ENCODE assay signal across 10 mouse cellular contexts in the genomic region with DNA sequence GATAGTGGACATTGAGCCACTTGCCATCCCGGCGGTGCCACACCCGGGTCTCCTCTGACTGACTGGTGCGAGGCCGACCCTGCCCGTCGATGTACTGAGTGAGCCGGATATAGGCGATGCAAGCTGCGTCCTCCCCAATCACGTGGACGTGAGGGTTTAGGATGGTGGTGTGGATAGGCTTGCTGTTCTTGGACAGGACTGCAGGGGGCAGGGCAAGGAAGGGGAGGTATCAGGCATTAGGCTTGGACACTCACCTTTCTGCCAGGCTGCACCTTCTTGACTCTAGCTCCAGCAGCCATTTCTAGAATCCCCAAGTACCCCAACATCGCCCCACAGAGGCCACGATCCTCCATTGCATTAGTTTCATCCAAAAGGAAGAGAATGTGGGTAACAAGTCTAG. TPM values are rescaled to one million over a fixed set of nuclear protein-coding genes. Genes with fewer than 3 reads are reported as not detected.
A peak's percentile ranks its signal among the peaks of the same experiment; 100 is the strongest.
DNase-seq lines count a peak whose midpoint lies in the region; ATAC-seq lines count a peak whose summit lies in the region.
"Had no signal": no experiment of that assay in that cellular context is flagged by ENCODE, and none has a peak within 500 bp of the region (broad histone marks: within the 10 kb centered on the region; RNA-seq: fewer than 3 reads in every experiment).

No protein-coding gene starts in this region.

- intact Hi-C loops in gastrocnemius, postnatal 14 days (cut with DNase I; ENCODE audit: low total_unique reads): loop anchor here (10.0 kb wide), 1 partner anchor 57 kb away; a partner anchor contains a TSS

- ATAC-seq in hindbrain, embryonic 11.5 days (ENCODE audit: low FRiP score): no peak
- no peak for ATAC-seq in hindbrain, embryonic 13.5 days (ENCODE audit: low FRiP score)

- no peak overlapping the region for H3K4me3 ChIP-seq in hindbrain, embryonic 11.5 days (ENCODE audit: low read depth, low read length)
- no peak overlapping the region for H3K4me3 ChIP-seq in hindbrain, embryonic 13.5 days
- H3K4me3 ChIP-seq: embryonic facial prominence, embryonic 15.5 days; neural tube, embryonic 13.5 days had no signal

- H3K9me3 ChIP-seq in hindbrain, embryonic 11.5 days (ENCODE audit: control insufficient read depth, low read length): no peaks in the 10 kb centered on the region
- H3K9me3 ChIP-seq in hindbrain, embryonic 13.5 days: no peaks in the 10 kb centered on the region
- H3K9me3 ChIP-seq: embryonic facial prominence, embryonic 15.5 days; neural tube, embryonic 13.5 days had no signal

- H3K4me2 ChIP-seq in hindbrain, embryonic 11.5 days (replicated peaks; ENCODE audit: low read depth, low read length): no peak overlapping the region
- no peak overlapping the region for H3K4me2 ChIP-seq in hindbrain, embryonic 13.5 days
- H3K4me2 ChIP-seq: embryonic facial prominence, embryonic 15.5 days; neural tube, embryonic 13.5 days had no signal

- no peak overlapping the region for H3K27ac ChIP-seq in hindbrain, embryonic 11.5 days (ENCODE audit: low read depth, low read length)
- H3K27ac ChIP-seq in hindbrain, embryonic 13.5 days: no peak overlapping the region
- H3K27ac ChIP-seq: neural tube, embryonic 13.5 days had no signal

- no peaks in the 10 kb centered on the region; the same call in 1 of the 2 replicates for H3K36me3 ChIP-seq in hindbrain, embryonic 11.5 days (ENCODE audit: control insufficient read depth, insufficient read depth, low read length)
- H3K36me3 ChIP-seq in hindbrain, embryonic 13.5 days: peaks cover 64% of the 10 kb centered on the region

- peak; percentile 51 for DNase-seq in hindbrain, embryonic 11.5 days (ENCODE audit: low spot score)
- DNase-seq in ES-CJ7 (ENCODE audit: low read depth, low spot score): peak; percentile 95
- DNase-seq in c-Kit-positive CD71-positive TER-119-positive erythroid progenitor cells, embryonic 14.5 days (ENCODE audit: low spot score): peak; percentile 60
- DNase-seq in gastrocnemius, postnatal 14 days: peak; percentile 48
- DNase-seq in kidney, postnatal 36 days: peak; percentile 73 to 84
- DNase-seq in mesoderm, embryonic 11.5 days (ENCODE audit: low read depth, low spot score): peak; percentile 51
- peak; percentile 55 for DNase-seq in thymus, postnatal 4 days

- H3K9ac ChIP-seq in hindbrain, embryonic 11.5 days (ENCODE audit: low read depth, low read length): no peak overlapping the region
- H3K9ac ChIP-seq in hindbrain, embryonic 13.5 days: no peak overlapping the region
- H3K9ac ChIP-seq: embryonic facial prominence, embryonic 15.5 days; neural tube, embryonic 13.5 days had no signal

- H3K27me3 ChIP-seq in hindbrain, embryonic 11.5 days (ENCODE audit: control insufficient read depth, insufficient read depth, low read length): no peaks in the 10 kb centered on the region
- H3K27me3 ChIP-seq in hindbrain, embryonic 13.5 days: no peaks in the 10 kb centered on the region
- H3K27me3 ChIP-seq: embryonic facial prominence, embryonic 15.5 days; neural tube, embryonic 13.5 days had no signal

- WGBS in hindbrain, embryonic 11.5 days: 51% methylated on average over 14 of the region's 14 CpGs
- WGBS in hindbrain, embryonic 13.5 days: 37% methylated on average over 14 of the region's 14 CpGs

- H3K4me1 ChIP-seq in hindbrain, embryonic 11.5 days (replicated peaks; ENCODE audit: control insufficient read depth, insufficient read depth, low read length): 0 out of 2 replicates have a peak, but pooled peaks cover 2% of the 10 kb centered on the region
- peaks cover 21% of the 10 kb centered on the region for H3K4me1 ChIP-seq in hindbrain, embryonic 13.5 days (replicated peaks)

RNA-seq across cellular contexts. Expression of a gene that starts 2.9 kb away (rescaled TPM):
- 20.2 and 21.0 TPM in 2 replicates for polyA plus RNA-seq in hindbrain, embryonic 11.5 days (2014; fragmentation: Nextera tagmentation; extraction: Ambion mirVana)
- polyA plus RNA-seq in hindbrain, embryonic 13.5 days (2015; fragmentation: Nextera tagmentation; extraction: Ambion mirVana): 16.7 and 19.1 TPM in 2 replicates
- total RNA-seq in gastrocnemius, postnatal 14 days (2021): 1 to 10 TPM; 7.8 to 8.7 TPM

RNA-seq across cellular contexts. Expression of a gene that starts 30.0 kb away (rescaled TPM):
- polyA plus RNA-seq in hindbrain, embryonic 11.5 days (2014; fragmentation: Nextera tagmentation; extraction: Ambion mirVana): 25.2 and 32.7 TPM in 2 replicates
- 45.3 and 46.2 TPM in 2 replicates for polyA plus RNA-seq in hindbrain, embryonic 13.5 days (2015; fragmentation: Nextera tagmentation; extraction: Ambion mirVana)
- total RNA-seq in gastrocnemius, postnatal 14 days (2021): 10 to 100 TPM; 31.7 to 38.8 TPM

RNA-seq across cellular contexts. Expression of a gene that starts 34.5 kb away (rescaled TPM):
- 210 and 223 TPM in 2 replicates for polyA plus RNA-seq in hindbrain, embryonic 11.5 days (2014; fragmentation: Nextera tagmentation; extraction: Ambion mirVana)
- polyA plus RNA-seq in hindbrain, embryonic 13.5 days (2015; fragmentation: Nextera tagmentation; extraction: Ambion mirVana): 200 and 204 TPM in 2 replicates
- 100 to 1,000 TPM in 1 of 2 experiments, 10 to 100 TPM in 1; 98.5 to 106 TPM for total RNA-seq in gastrocnemius, postnatal 14 days (2021)

RNA-seq across cellular contexts. Expression of a gene that starts 42.5 kb away (rescaled TPM):
- 16.7 and 22.9 TPM in 2 replicates for polyA plus RNA-seq in hindbrain, embryonic 11.5 days (2014; fragmentation: Nextera tagmentation; extraction: Ambion mirVana)
- polyA plus RNA-seq in hindbrain, embryonic 13.5 days (2015; fragmentation: Nextera tagmentation; extraction: Ambion mirVana): 27.2 and 29.3 TPM in 2 replicates
- 1 to 10 TPM; 6.6 to 7.0 TPM for total RNA-seq in gastrocnemius, postnatal 14 days (2021)

RNA-seq across cellular contexts. Expression of a gene that starts 56.6 kb away (rescaled TPM):
- 44.2 and 46.8 TPM in 2 replicates for polyA plus RNA-seq in hindbrain, embryonic 11.5 days (2014; fragmentation: Nextera tagmentation; extraction: Ambion mirVana)
- 116 and 131 TPM in 2 replicates for polyA plus RNA-seq in hindbrain, embryonic 13.5 days (2015; fragmentation: Nextera tagmentation; extraction: Ambion mirVana)
- 100 to 1,000 TPM; 114 to 117 TPM for total RNA-seq in gastrocnemius, postnatal 14 days (2021)
